In genomic region chr7:98084541-98085293, GRCm38 (mm10) we compare ENCODE assay signal across 10 mouse cellular contexts. TPM values are rescaled to one million over a fixed set of nuclear protein-coding genes. Genes with fewer than 3 reads are reported as not detected.
DNase-seq lines count a peak whose midpoint lies in the region; ATAC-seq lines count a peak whose summit lies in the region.
"Had no signal": no experiment of that assay in that cellular context is flagged by ENCODE, and none has a peak within 500 bp of the region (broad histone marks: within the 10 kb centered on the region; RNA-seq: fewer than 3 reads in every experiment).

No protein-coding gene starts in this region.

- peaks cover 25% of the 10 kb centered on the region for H3K4me1 ChIP-seq in hindbrain, embryonic 13.5 days (replicated peaks)
- peaks cover 28% of the 10 kb centered on the region for H3K4me1 ChIP-seq in hindbrain, embryonic 12.5 days
- peaks cover 9 to 17% of the 10 kb centered on the region in 2 experiments; a peak in 3 of 4 replicates for H3K4me1 ChIP-seq in heart, embryonic 14.5 days (ENCODE audit: control insufficient read depth in 2 of 2, insufficient read depth in 2 of 2, low read length in 2 of 2)
- H3K4me1 ChIP-seq in limb, embryonic 12.5 days (replicated peaks): peaks cover 28% of the 10 kb centered on the region
- H3K4me1 ChIP-seq in megakaryocyte, embryonic 14.5 days: peaks cover 72% of the 10 kb centered on the region

- H3K36me3 ChIP-seq in hindbrain, embryonic 13.5 days: peaks cover 10% of the 10 kb centered on the region; the same call in 1 of the 2 replicates
- no peaks in the 10 kb centered on the region for H3K36me3 ChIP-seq in hindbrain, embryonic 12.5 days
- H3K36me3 ChIP-seq in heart, embryonic 14.5 days (ENCODE audit: control insufficient read depth, insufficient read depth, low read length): 0 out of 2 replicates have a peak, but pooled peaks cover 9% of the 10 kb centered on the region
- H3K36me3 ChIP-seq in limb, embryonic 12.5 days: no peaks in the 10 kb centered on the region
- peaks cover 40% of the 10 kb centered on the region for H3K36me3 ChIP-seq in megakaryocyte, embryonic 14.5 days (replicated peaks; ENCODE audit: low read length)

- no peaks in the 10 kb centered on the region for H3K9me3 ChIP-seq in hindbrain, embryonic 13.5 days
- H3K9me3 ChIP-seq in hindbrain, embryonic 12.5 days (replicated peaks): no peaks in the 10 kb centered on the region
- no peaks in the 10 kb centered on the region for H3K9me3 ChIP-seq in heart, embryonic 14.5 days (ENCODE audit: control insufficient read depth, low read length)
- H3K9me3 ChIP-seq in limb, embryonic 12.5 days: no peaks in the 10 kb centered on the region
- no peaks in the 10 kb centered on the region for H3K9me3 ChIP-seq in megakaryocyte, embryonic 14.5 days
- H3K9me3 ChIP-seq: midbrain, embryonic 13.5 days had no signal

- peak overlapping the region; percentile 26; the same call in 1 of the 2 replicates for H3K9ac ChIP-seq in hindbrain, embryonic 13.5 days
- H3K9ac ChIP-seq in hindbrain, embryonic 12.5 days: no peak overlapping the region
- H3K9ac ChIP-seq in heart, embryonic 14.5 days (ENCODE audit: low read length): peak overlapping the region; percentile 38; the same call in 1 of the 2 replicates
- H3K9ac ChIP-seq in limb, embryonic 12.5 days (replicated peaks): 0 out of 2 replicates have a peak overlapping the region, but pooled peaks have one; percentile 24
- H3K9ac ChIP-seq: midbrain, embryonic 13.5 days had no signal

- DNase-seq in spleen, postnatal 4 days (ENCODE audit: low spot score in 2 of 2): no peak
- no peak for DNase-seq in testis, postnatal 10 days (ENCODE audit: low spot score)
- DNase-seq: right cerebral cortex, postnatal 4 days had no signal

- H3K27me3 ChIP-seq in hindbrain, embryonic 13.5 days: no peaks in the 10 kb centered on the region
- no peaks in the 10 kb centered on the region for H3K27me3 ChIP-seq in hindbrain, embryonic 12.5 days
- no peaks in the 10 kb centered on the region for H3K27me3 ChIP-seq in heart, embryonic 14.5 days (ENCODE audit: control insufficient read depth, insufficient read depth, low read length)
- no peaks in the 10 kb centered on the region for H3K27me3 ChIP-seq in limb, embryonic 12.5 days
- peaks cover 25% of the 10 kb centered on the region for H3K27me3 ChIP-seq in megakaryocyte, embryonic 14.5 days (replicated peaks)
- H3K27me3 ChIP-seq: midbrain, embryonic 13.5 days had no signal

- no peak for ATAC-seq in hindbrain, embryonic 13.5 days (ENCODE audit: low FRiP score)
- no peak for ATAC-seq in hindbrain, embryonic 12.5 days (ENCODE audit: low FRiP score)
- ATAC-seq in heart, embryonic 14.5 days (ENCODE audit: insufficient number of reproducible peaks, insufficient read depth, low FRiP score, low read depth): no peak
- ATAC-seq in limb, embryonic 12.5 days (ENCODE audit: insufficient number of reproducible peaks, insufficient read depth, low FRiP score, low TSS enrichment, low read depth): no peak
- no peak for ATAC-seq in cerebellum, adult (ENCODE audit: insufficient number of reproducible peaks, low FRiP score, low TSS enrichment)
- ATAC-seq: midbrain, embryonic 13.5 days had no signal

- H3K27ac ChIP-seq in hindbrain, embryonic 13.5 days: no peak overlapping the region
- H3K27ac ChIP-seq in hindbrain, embryonic 12.5 days: no peak overlapping the region
- peak overlapping the region; percentile 41 to 49 for H3K27ac ChIP-seq in heart, embryonic 14.5 days (replicated peaks in 1 of 2; ENCODE audit: control insufficient read depth in 1 of 2, insufficient read depth in 1 of 2, low read depth in 2 of 2, low read length in 2 of 2)
- H3K27ac ChIP-seq in limb, embryonic 12.5 days: peak overlapping the region; percentile 41; the same call in 1 of the 2 replicates
- H3K27ac ChIP-seq: midbrain, embryonic 13.5 days had no signal

- H3K4me3 ChIP-seq in hindbrain, embryonic 13.5 days: no peak overlapping the region
- no peak overlapping the region for H3K4me3 ChIP-seq in hindbrain, embryonic 12.5 days
- no peak overlapping the region for H3K4me3 ChIP-seq in heart, embryonic 14.5 days (ENCODE audit: control insufficient read depth in 1 of 2, insufficient read depth in 1 of 2, low read depth in 1 of 2, low read length in 2 of 2)
- H3K4me3 ChIP-seq in limb, embryonic 12.5 days (replicated peaks): no peak overlapping the region
- peak overlapping the region; percentile 91 for H3K4me3 ChIP-seq in megakaryocyte, embryonic 14.5 days (replicated peaks)
- H3K4me3 ChIP-seq: midbrain, embryonic 13.5 days had no signal

- H3K4me2 ChIP-seq in hindbrain, embryonic 13.5 days: no peak overlapping the region
- H3K4me2 ChIP-seq in hindbrain, embryonic 12.5 days (replicated peaks): no peak overlapping the region
- peak overlapping the region; percentile 40 for H3K4me2 ChIP-seq in heart, embryonic 14.5 days (ENCODE audit: low read length)
- H3K4me2 ChIP-seq in limb, embryonic 12.5 days: no peak overlapping the region; the same call in 1 of the 2 replicates
- H3K4me2 ChIP-seq: midbrain, embryonic 13.5 days had no signal

- WGBS in hindbrain, embryonic 13.5 days: 63% methylated on average over 12 of the region's 12 CpGs
- WGBS in hindbrain, embryonic 12.5 days: 59% methylated on average over 12 of the region's 12 CpGs
- 32% methylated on average over 12 of the region's 12 CpGs for WGBS in heart, embryonic 14.5 days
- WGBS in limb, embryonic 12.5 days: 46% methylated on average over 12 of the region's 12 CpGs

RNA-seq across cellular contexts. Expression of gene Myo7a, which starts 34.6 kb away (rescaled TPM):
- polyA plus RNA-seq in hindbrain, embryonic 13.5 days (2015; fragmentation: Nextera tagmentation; extraction: Ambion mirVana): 17.3 and 18.4 TPM in 2 replicates
- polyA plus RNA-seq in hindbrain, embryonic 12.5 days (2016; fragmentation: Nextera tagmentation; extraction: Ambion mirVana): 21.9 and 22.5 TPM in 2 replicates
- 5.3 and 7.6 TPM in 2 replicates for polyA plus RNA-seq in heart, embryonic 14.5 days (2014; fragmentation: Nextera tagmentation; extraction: Ambion mirVana)
- polyA plus RNA-seq in limb, embryonic 12.5 days (2016; fragmentation: Nextera tagmentation; extraction: Ambion mirVana): 13.4 and 17.4 TPM in 2 replicates
- 37.5 and 149 TPM in 2 replicates for polyA plus RNA-seq in megakaryocyte, embryonic 14.5 days (2012; ENCODE audit: insufficient read depth, low replicate concordance)

Comparison
In these comparisons a context has a peak if more than half of its experiments do, and no peak if none do; other contexts are left out.
1. H3K27ac ChIP-seq: peak in heart, embryonic 14.5 days (2 of 2) and limb, embryonic 12.5 days (single experiment); none in hindbrain, embryonic 13.5 days (single experiment) and hindbrain, embryonic 12.5 days (single experiment).